Mouse (Mus musculus): ENCODE measurements around the gene Zfp408. TPM values are rescaled to one million over a fixed set of nuclear protein-coding genes. Genes with fewer than 3 reads are reported as not detected.
A peak's percentile ranks its signal among the peaks of the same experiment; 100 is the strongest.

The Zfp408 gene
- polyA plus RNA-seq, 1 experiment, result 0.56 TPM

- Histone ChIP-seq H3K27me3 (ENCODE audit: control insufficient read depth) (no peaks in the 10 kb centered on the region), H3K4me1 (ENCODE audit: control insufficient read depth) (peaks cover 65% of the 10 kb centered on the region), H3K36me3 (ENCODE audit: control insufficient read depth) (peaks cover 59% of the 10 kb centered on the region), H3K4me3 (replicated peaks) (no peak overlapping the region), H3K9me3 (ENCODE audit: control insufficient read depth, low read length) (0 out of 2 replicates have a peak, but pooled peaks cover 2% of the 10 kb centered on the region)
- TF ChIP-seq TAL1 (IDR thresholded peaks at IDR 0.05; ENCODE audit: low read length), result no peak
- TF ChIP-seq GATA1 (IDR thresholded peaks at IDR 0.05; ENCODE audit: low read length), result no peak
Observed at GRCm38 (mm10) chr2:91644021-91644420, 5.6 kb downstream of the Zfp408 start.

- TF ChIP-seq GATA1 (IDR thresholded peaks at IDR 0.05; ENCODE audit: low read length) (no peak), TAL1 (IDR thresholded peaks at IDR 0.05; ENCODE audit: low read length) (no peak)
- Histone ChIP-seq H3K4me1 (ENCODE audit: control insufficient read depth) (peaks cover 55% of the 10 kb centered on the region), H3K36me3 (ENCODE audit: control insufficient read depth) (peaks cover 57% of the 10 kb centered on the region), H3K27me3 (ENCODE audit: control insufficient read depth) (no peaks in the 10 kb centered on the region), H3K4me3 (replicated peaks) (peak overlapping the region; percentile 20), H3K9me3 (ENCODE audit: control insufficient read depth, low read length) (0 out of 2 replicates have a peak, but pooled peaks cover 2% of the 10 kb centered on the region)
Observed at GRCm38 (mm10) chr2:91642825-91643415, 6.7 kb downstream of the Zfp408 start.

GRCm38 (mm10) chr2:91638931-91639330 lies 10.7 kb downstream of the Zfp408 start:
- H3K4me1 ChIP-seq (ENCODE audit: control insufficient read depth), result peaks cover 66% of the 10 kb centered on the region
- H3K9me3 ChIP-seq (ENCODE audit: control insufficient read depth, low read length), result no peaks in the 10 kb centered on the region
- peaks cover 17% of the 10 kb centered on the region for H3K36me3 ChIP-seq (ENCODE audit: control insufficient read depth)
- no peak overlapping the region for H3K4me3 ChIP-seq (replicated peaks)
- TF ChIP-seq TAL1 (IDR thresholded peaks at IDR 0.05; ENCODE audit: low read length) (no peak), GATA1 (IDR thresholded peaks at IDR 0.05; ENCODE audit: low read length) (no peak)
- H3K27me3 ChIP-seq (ENCODE audit: control insufficient read depth), result no peaks in the 10 kb centered on the region

GRCm38 (mm10) chr2:91636727-91637338 lies 12.8 kb downstream of the Zfp408 start:
- Histone ChIP-seq H3K4me3 (replicated peaks) (no peak overlapping the region), H3K36me3 (ENCODE audit: control insufficient read depth) (peaks cover 2% of the 10 kb centered on the region; the same call in 1 of the 2 replicates), H3K9me3 (ENCODE audit: control insufficient read depth, low read length) (no peaks in the 10 kb centered on the region), H3K27me3 (ENCODE audit: control insufficient read depth) (no peaks in the 10 kb centered on the region), H3K4me1 (ENCODE audit: control insufficient read depth) (peaks cover 49% of the 10 kb centered on the region)
- TF ChIP-seq GATA1 (IDR thresholded peaks at IDR 0.05; ENCODE audit: low read length) (no peak), TAL1 (IDR thresholded peaks at IDR 0.05; ENCODE audit: low read length) (no peak)

- Histone ChIP-seq H3K4me3 (replicated peaks) (peak within 1 kb of the TSS; percentile 45), H3K9me3 (ENCODE audit: control insufficient read depth, low read length) (no peaks in the 10 kb centered on the region), H3K36me3 (ENCODE audit: control insufficient read depth) (peaks cover 2% of the 10 kb centered on the region; the same call in 1 of the 2 replicates), H3K4me1 (ENCODE audit: control insufficient read depth) (peaks cover 45% of the 10 kb centered on the region), H3K27me3 (ENCODE audit: control insufficient read depth) (no peaks in the 10 kb centered on the region)
- TF ChIP-seq TAL1 (IDR thresholded peaks at IDR 0.05; ENCODE audit: low read length) (no peak), GATA1 (IDR thresholded peaks at IDR 0.05; ENCODE audit: low read length) (no peak)
Observed at GRCm38 (mm10) chr2:91636229-91636628, 13.4 kb downstream of the Zfp408 start, which contains the start of gene F2. Gene F2 (minus strand): TSS chr2:91636414.

GRCm38 (mm10) chr2:91635486-91635885 lies 14.1 kb downstream of the Zfp408 start:
- peaks cover 40% of the 10 kb centered on the region for H3K4me1 ChIP-seq (ENCODE audit: control insufficient read depth)
- TF ChIP-seq GATA1 (IDR thresholded peaks at IDR 0.05; ENCODE audit: low read length) (no peak), TAL1 (IDR thresholded peaks at IDR 0.05; ENCODE audit: low read length) (no peak)
- H3K4me3 ChIP-seq (replicated peaks), result peak overlapping the region; percentile 45

GRCm38 (mm10) chr2:91634841-91635240 lies 14.8 kb downstream of the Zfp408 start:
- H3K9me3 ChIP-seq (ENCODE audit: control insufficient read depth, low read length), result no peaks in the 10 kb centered on the region
- peaks cover 4% of the 10 kb centered on the region; the same call in 1 of the 2 replicates for H3K36me3 ChIP-seq (ENCODE audit: control insufficient read depth)
- H3K4me1 ChIP-seq (ENCODE audit: control insufficient read depth), result peaks cover 34% of the 10 kb centered on the region
- TF ChIP-seq GATA1 (IDR thresholded peaks at IDR 0.05; ENCODE audit: low read length), result no peak
- TF ChIP-seq TAL1 (IDR thresholded peaks at IDR 0.05; ENCODE audit: low read length), result 0 out of 3 replicates have a peak, but pooled peaks have one; percentile 43
- H3K4me3 ChIP-seq (replicated peaks), result peak overlapping the region; percentile 45
- no peaks in the 10 kb centered on the region for H3K27me3 ChIP-seq (ENCODE audit: control insufficient read depth)

More at GRCm38 (mm10) chr2:91635486-91635885, 14.1 kb downstream of the Zfp408 start:
- Histone ChIP-seq H3K27me3 (ENCODE audit: control insufficient read depth) (no peaks in the 10 kb centered on the region), H3K9me3 (ENCODE audit: control insufficient read depth, low read length) (no peaks in the 10 kb centered on the region), H3K36me3 (ENCODE audit: control insufficient read depth) (peaks cover 2% of the 10 kb centered on the region; the same call in 1 of the 2 replicates)

GRCm38 (mm10) chr2:91633334-91633977 lies 16.1 kb downstream of the Zfp408 start:
- peaks cover 34% of the 10 kb centered on the region for H3K4me1 ChIP-seq (ENCODE audit: control insufficient read depth)
- no peak overlapping the region for H3K4me3 ChIP-seq (replicated peaks)
- H3K9me3 ChIP-seq (ENCODE audit: control insufficient read depth, low read length), result no peaks in the 10 kb centered on the region
- TF ChIP-seq GATA1 (IDR thresholded peaks at IDR 0.05; ENCODE audit: low read length) (no peak), TAL1 (IDR thresholded peaks at IDR 0.05; ENCODE audit: low read length) (no peak)
- peaks cover 12% of the 10 kb centered on the region; the same call in 1 of the 2 replicates for H3K36me3 ChIP-seq (ENCODE audit: control insufficient read depth)
- H3K27me3 ChIP-seq (ENCODE audit: control insufficient read depth), result no peaks in the 10 kb centered on the region

- H3K27me3 ChIP-seq (ENCODE audit: control insufficient read depth), result no peaks in the 10 kb centered on the region
- TF ChIP-seq GATA1 (IDR thresholded peaks at IDR 0.05; ENCODE audit: low read length), result no peak
- no peak for TF ChIP-seq TAL1 (IDR thresholded peaks at IDR 0.05; ENCODE audit: low read length)
- H3K9me3 ChIP-seq (ENCODE audit: control insufficient read depth, low read length), result no peaks in the 10 kb centered on the region
- no peak overlapping the region for H3K4me3 ChIP-seq (replicated peaks)
- H3K36me3 ChIP-seq (ENCODE audit: control insufficient read depth), result peaks cover 16% of the 10 kb centered on the region; the same call in 1 of the 2 replicates
- H3K4me1 ChIP-seq (ENCODE audit: control insufficient read depth), result peaks cover 34% of the 10 kb centered on the region
Observed at GRCm38 (mm10) chr2:91632316-91632715, 17.3 kb downstream of the Zfp408 start.
